In genomic region chr11:23632945-23633878, GRCm38 (mm10) we compare ENCODE assay signal across 7 mouse cellular contexts. TPM values are rescaled to one million over a fixed set of nuclear protein-coding genes. Genes with fewer than 3 reads are reported as not detected.
DNase-seq lines count a peak whose midpoint lies in the region; ATAC-seq lines count a peak whose summit lies in the region.

Gene 0610010F05Rik, minus strand, starts transcription at chr11:23633639.

- H3K27me3 ChIP-seq in embryonic facial prominence, embryonic 11.5 days (ENCODE audit: control insufficient read depth, insufficient read depth, low read length), result no peaks in the 10 kb centered on the region
- H3K27me3 ChIP-seq in limb, embryonic 10.5 days (ENCODE audit: low read depth, poor library complexity, severe bottlenecking), result no peaks in the 10 kb centered on the region
- no peaks in the 10 kb centered on the region for H3K27me3 ChIP-seq in midbrain, embryonic 13.5 days

- DNase-seq in adrenal gland, postnatal 14 days, result peak; percentile 93
- peak; percentile 95 for DNase-seq in embryonic facial prominence, embryonic 11.5 days (ENCODE audit: low spot score)
- peak; percentile 78 for DNase-seq in kidney, adult 11 months
- peak; percentile 94 for DNase-seq in limb, embryonic 10.5 days (ENCODE audit: low spot score)
- DNase-seq in spleen, adult 12 weeks (ENCODE audit: low spot score), result peak; percentile 80

- WGBS in embryonic facial prominence, embryonic 11.5 days, result under 1% methylated on average over 102 of the region's 103 CpGs
- WGBS in limb, embryonic 10.5 days, result under 1% methylated on average over 102 of the region's 103 CpGs
- under 1% methylated on average over 87 of the region's 103 CpGs for WGBS in midbrain, embryonic 13.5 days

- H3K9me3 ChIP-seq in embryonic facial prominence, embryonic 11.5 days (replicated peaks; ENCODE audit: control insufficient read depth, low read length), result no peaks in the 10 kb centered on the region
- no peaks in the 10 kb centered on the region for H3K9me3 ChIP-seq in limb, embryonic 10.5 days (replicated peaks)
- H3K9me3 ChIP-seq in midbrain, embryonic 13.5 days, result no peaks in the 10 kb centered on the region

- H3K4me3 ChIP-seq in embryonic facial prominence, embryonic 11.5 days (ENCODE audit: low read depth, low read length), result peak within 1 kb of the TSS; percentile 86
- H3K4me3 ChIP-seq in limb, embryonic 10.5 days, result peak within 1 kb of the TSS; percentile 94
- peak within 1 kb of the TSS; percentile 90 for H3K4me3 ChIP-seq in midbrain, embryonic 13.5 days (replicated peaks)

- peak within 1 kb of the TSS; percentile 73 for H3K27ac ChIP-seq in embryonic facial prominence, embryonic 11.5 days (replicated peaks; ENCODE audit: low read depth, low read length)
- H3K27ac ChIP-seq in limb, embryonic 10.5 days, result peak within 1 kb of the TSS; percentile 96
- H3K27ac ChIP-seq in midbrain, embryonic 13.5 days, result peak within 1 kb of the TSS; percentile 98

- ATAC-seq in embryonic facial prominence, embryonic 11.5 days (replicated peaks; ENCODE audit: insufficient number of reproducible peaks, low FRiP score, low TSS enrichment, low read depth), result peak; percentile 100
- ATAC-seq in granulocyte monocyte progenitor cell, adult 5-6 weeks (replicated peaks; ENCODE audit: poor library complexity, severe bottlenecking), result peak; percentile 99
- peak; percentile 100 for ATAC-seq in midbrain, embryonic 13.5 days

- no peaks in the 10 kb centered on the region for H3K4me1 ChIP-seq in embryonic facial prominence, embryonic 11.5 days (ENCODE audit: control insufficient read depth, insufficient read depth, low read length)
- H3K4me1 ChIP-seq in limb, embryonic 10.5 days, result peaks cover 7% of the 10 kb centered on the region
- H3K4me1 ChIP-seq in midbrain, embryonic 13.5 days (replicated peaks), result peaks cover 30% of the 10 kb centered on the region

- H3K36me3 ChIP-seq in embryonic facial prominence, embryonic 11.5 days (replicated peaks; ENCODE audit: control insufficient read depth, insufficient read depth, low read depth, low read length), result no peaks in the 10 kb centered on the region
- H3K36me3 ChIP-seq in limb, embryonic 10.5 days, result peaks cover 16% of the 10 kb centered on the region
- peaks cover 6% of the 10 kb centered on the region for H3K36me3 ChIP-seq in midbrain, embryonic 13.5 days

- H3K9ac ChIP-seq in embryonic facial prominence, embryonic 11.5 days (replicated peaks; ENCODE audit: low read length), result peak within 1 kb of the TSS; percentile 94
- H3K9ac ChIP-seq in midbrain, embryonic 13.5 days (replicated peaks), result peak within 1 kb of the TSS; percentile 97

- H3K4me2 ChIP-seq in embryonic facial prominence, embryonic 11.5 days (ENCODE audit: low read depth, low read length), result peak within 1 kb of the TSS; percentile 69
- H3K4me2 ChIP-seq in midbrain, embryonic 13.5 days (replicated peaks), result peak within 1 kb of the TSS; percentile 66

RNA-seq across cellular contexts. Expression of gene 0610010F05Rik, which starts in this region (rescaled TPM):
- 17.9 and 18.4 TPM in 2 replicates for total RNA-seq in adrenal gland, postnatal 14 days (2021)
- polyA plus RNA-seq in embryonic facial prominence, embryonic 11.5 days (2014; fragmentation: Nextera tagmentation; extraction: Ambion mirVana), result 36.8 and 42.1 TPM in 2 replicates
- 19.7 and 21.2 TPM in 2 replicates for total RNA-seq in granulocyte monocyte progenitor cell, adult 5-6 weeks (2014; fragmentation: Nextera tagmentation)
- 31.8 and 32.7 TPM in 2 replicates for total RNA-seq in granulocyte monocyte progenitor cell, adult 5-6 weeks (2017)
- polyA plus RNA-seq in limb, embryonic 10.5 days (2016; fragmentation: Nextera tagmentation; extraction: Ambion mirVana), result 29.8 and 32.7 TPM in 2 replicates
- 141 and 149 TPM in 2 replicates for polyA plus RNA-seq in midbrain, embryonic 13.5 days (2015; fragmentation: Nextera tagmentation; extraction: Ambion mirVana)

Comparison
In these comparisons a context has a peak if more than half of its experiments do, and no peak if none do; other contexts are left out.
1. Peak in every context shown above with its lines: DNase-seq, ATAC-seq, H3K4me3 ChIP-seq and H3K27ac ChIP-seq.